Mouse (Mus musculus): ENCODE results near the gene 4930505A04Rik. TPM values are rescaled to one million over a fixed set of nuclear protein-coding genes. Genes with fewer than 3 reads are reported as not detected.
A peak's percentile ranks its signal among the peaks of the same experiment; 100 is the strongest.
"Not testable (repeated sequence)": the region's sequence is repeated elsewhere in the genome, so short reads cannot be mapped to it uniquely, and the experiment has no call there.

4930505A04Rik gene
- polyA plus RNA-seq, 1 experiment from 2014 or later: not detected

GRCm38 (mm10) chr11:30447561-30447960 is 24.1 kb downstream of the 4930505A04Rik start:
- H3K27ac ChIP-seq: no peak overlapping the region
- no peaks in the 10 kb centered on the region for H3K4me1 ChIP-seq
- H3K9me3 ChIP-seq: no peaks in the 10 kb centered on the region
- no peak overlapping the region for H3K9ac ChIP-seq
- no peaks in the 10 kb centered on the region for H3K27me3 ChIP-seq
- WGBS: 88% methylated on average over 1 of the region's 1 CpGs
- ATAC-seq (ENCODE audit: insufficient number of reproducible peaks, insufficient read depth, low FRiP score, low TSS enrichment, low read depth): no peak
- H3K4me2 ChIP-seq: no peak overlapping the region
- H3K36me3 ChIP-seq: no peaks in the 10 kb centered on the region
- no peak overlapping the region for H3K4me3 ChIP-seq

DNA sequence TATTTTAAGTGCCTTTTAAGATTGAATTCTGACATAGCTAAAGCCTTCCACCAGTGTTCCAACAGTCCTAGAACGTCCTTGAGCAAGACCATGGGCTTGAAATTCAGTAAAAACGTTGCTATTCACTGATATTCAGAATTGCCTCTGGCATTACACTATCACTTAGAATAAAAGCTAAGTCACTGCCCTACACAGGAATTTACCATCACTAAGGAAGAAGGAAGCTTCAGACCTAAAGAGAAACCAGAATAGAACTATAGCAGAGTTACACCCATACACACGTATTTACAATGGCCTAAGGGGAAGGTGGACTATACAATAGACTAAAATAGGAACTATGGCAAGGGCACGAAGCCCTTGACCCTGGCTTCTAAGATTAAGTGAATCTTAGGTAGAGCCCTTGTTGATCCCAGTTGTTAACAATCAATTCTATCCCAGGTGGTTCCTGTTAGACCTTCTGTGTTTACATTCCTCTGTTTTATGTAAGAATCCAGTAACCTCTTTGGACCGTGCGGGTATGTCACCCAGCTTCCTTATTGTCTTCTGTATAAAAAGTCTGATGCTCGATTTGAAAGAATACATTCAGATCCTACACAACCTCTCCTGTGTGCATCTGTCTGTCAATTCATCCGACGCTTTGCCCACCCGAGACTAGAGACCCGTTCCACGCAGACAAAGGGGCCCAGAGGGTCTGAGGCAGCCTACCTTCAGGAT is 27.3 kb downstream of the 4930505A04Rik start:
- not testable (repeated sequence) for H3K4me3 ChIP-seq; H3K4me1 ChIP-seq; H3K27me3 ChIP-seq; H3K9ac ChIP-seq; H3K36me3 ChIP-seq; H3K4me2 ChIP-seq; ATAC-seq (ENCODE audit: insufficient number of reproducible peaks, insufficient read depth, low FRiP score, low TSS enrichment, low read depth); H3K9me3 ChIP-seq; H3K27ac ChIP-seq
- 78% methylated on average over 12 of the region's 12 CpGs for WGBS

DNA sequence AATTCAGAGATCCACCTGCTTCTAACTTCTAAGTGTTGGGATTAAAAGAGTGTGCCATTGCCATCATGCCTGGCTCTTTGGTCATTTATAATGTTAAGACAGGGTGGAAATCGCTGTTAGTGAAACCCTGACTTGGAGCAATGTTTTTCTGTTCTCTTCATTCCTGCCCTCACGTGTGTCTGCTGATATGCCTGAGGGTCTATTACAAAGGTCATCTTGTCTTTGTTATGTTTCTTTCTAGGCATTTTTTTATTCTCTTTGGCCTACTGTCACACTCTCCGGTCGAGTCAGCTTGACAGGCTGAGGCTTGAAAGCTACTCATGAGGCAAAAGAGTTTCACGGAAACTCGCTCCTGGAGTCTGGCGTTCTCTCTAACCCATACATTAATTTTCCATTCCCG is 27.9 kb downstream of the 4930505A04Rik start:
- Histone ChIP-seq H3K27me3 (no peaks in the 10 kb centered on the region), H3K4me3 (no peak overlapping the region), H3K9ac (no peak overlapping the region), H3K4me1 (no peaks in the 10 kb centered on the region), H3K27ac (no peak overlapping the region), H3K36me3 (no peaks in the 10 kb centered on the region), H3K4me2 (no peak overlapping the region), H3K9me3 (no peaks in the 10 kb centered on the region)
- ATAC-seq (ENCODE audit: insufficient number of reproducible peaks, insufficient read depth, low FRiP score, low TSS enrichment, low read depth): no peak
- whole genome bisulfite sequencing: 76% methylated on average over 8 of the region's 8 CpGs

DNA sequence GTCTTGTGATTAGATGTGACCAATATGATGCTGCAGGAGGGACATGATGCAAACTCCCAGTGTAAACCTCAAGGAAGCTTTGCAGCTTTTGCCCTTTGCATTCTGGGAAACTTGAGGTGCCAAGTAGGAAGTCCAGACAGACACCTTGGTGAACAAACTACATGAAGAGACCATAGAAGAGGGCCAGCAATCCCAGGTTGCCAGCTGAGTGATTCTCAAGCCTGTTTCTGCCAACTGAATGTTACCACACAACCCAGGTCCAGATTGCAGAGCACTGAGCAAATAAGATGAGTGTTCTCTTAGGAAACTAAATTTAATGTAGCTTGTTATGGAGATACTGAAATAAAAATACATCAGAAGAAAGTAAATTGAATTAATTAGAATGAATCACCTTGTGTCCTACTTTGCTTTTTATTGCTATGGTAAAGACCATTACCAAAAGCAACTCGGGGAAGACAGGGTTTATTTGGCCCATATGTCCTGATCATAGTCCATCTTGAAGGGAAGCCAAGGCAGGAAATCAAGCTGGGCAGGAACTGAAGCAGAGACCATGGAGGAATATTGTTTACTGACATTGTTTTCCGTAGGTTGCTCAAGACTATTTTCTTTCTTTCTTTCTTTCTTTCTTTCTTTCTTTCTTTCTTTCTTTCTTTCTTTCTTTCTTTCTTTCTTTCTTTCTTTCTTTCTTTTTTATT is 38.2 kb downstream of the 4930505A04Rik start:
- ATAC-seq (ENCODE audit: insufficient number of reproducible peaks, insufficient read depth, low FRiP score, low TSS enrichment, low read depth): no peak
- no peak overlapping the region for H3K9ac ChIP-seq
- H3K4me1 ChIP-seq: no peaks in the 10 kb centered on the region
- H3K27me3 ChIP-seq: no peaks in the 10 kb centered on the region
- H3K4me2 ChIP-seq: no peak overlapping the region
- no peak overlapping the region for H3K4me3 ChIP-seq
- no peaks in the 10 kb centered on the region for H3K9me3 ChIP-seq
- H3K36me3 ChIP-seq: no peaks in the 10 kb centered on the region
- 76% methylated on average over 2 of the region's 2 CpGs for WGBS
- no peak overlapping the region for H3K27ac ChIP-seq

DNA sequence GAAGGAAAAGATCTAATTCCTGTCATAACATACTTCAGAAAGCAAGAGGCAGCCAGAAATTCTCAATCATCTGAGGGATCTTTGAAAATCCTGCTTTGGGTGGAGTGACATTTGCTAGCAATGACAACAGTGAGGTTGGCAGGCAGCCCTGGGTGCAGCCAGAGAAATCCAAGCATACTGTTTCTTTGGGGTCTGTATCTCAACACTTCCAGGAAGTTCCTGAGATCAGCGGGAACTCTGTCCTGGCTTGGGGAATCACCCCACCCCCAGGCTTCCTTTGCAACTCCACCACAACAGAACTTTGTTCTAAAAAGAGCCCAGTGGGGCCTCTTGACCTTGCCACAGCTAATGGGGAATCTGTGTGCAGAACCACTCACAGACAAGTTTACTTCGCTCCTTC is 66.0 kb downstream of the 4930505A04Rik start:
- H3K27ac ChIP-seq: 0 out of 2 replicates have a peak overlapping the region, but pooled peaks have one; percentile 4
- no peaks in the 10 kb centered on the region for H3K27me3 ChIP-seq
- H3K9me3 ChIP-seq: no peaks in the 10 kb centered on the region
- WGBS: 22% methylated on average over 2 of the region's 2 CpGs
- no peak overlapping the region for H3K4me2 ChIP-seq
- H3K36me3 ChIP-seq: no peaks in the 10 kb centered on the region
- no peak overlapping the region for H3K9ac ChIP-seq
- ATAC-seq (ENCODE audit: insufficient number of reproducible peaks, insufficient read depth, low FRiP score, low TSS enrichment, low read depth): no peak
- no peak overlapping the region for H3K4me3 ChIP-seq
- peaks cover 8% of the 10 kb centered on the region; the same call in 1 of the 2 replicates for H3K4me1 ChIP-seq

DNA sequence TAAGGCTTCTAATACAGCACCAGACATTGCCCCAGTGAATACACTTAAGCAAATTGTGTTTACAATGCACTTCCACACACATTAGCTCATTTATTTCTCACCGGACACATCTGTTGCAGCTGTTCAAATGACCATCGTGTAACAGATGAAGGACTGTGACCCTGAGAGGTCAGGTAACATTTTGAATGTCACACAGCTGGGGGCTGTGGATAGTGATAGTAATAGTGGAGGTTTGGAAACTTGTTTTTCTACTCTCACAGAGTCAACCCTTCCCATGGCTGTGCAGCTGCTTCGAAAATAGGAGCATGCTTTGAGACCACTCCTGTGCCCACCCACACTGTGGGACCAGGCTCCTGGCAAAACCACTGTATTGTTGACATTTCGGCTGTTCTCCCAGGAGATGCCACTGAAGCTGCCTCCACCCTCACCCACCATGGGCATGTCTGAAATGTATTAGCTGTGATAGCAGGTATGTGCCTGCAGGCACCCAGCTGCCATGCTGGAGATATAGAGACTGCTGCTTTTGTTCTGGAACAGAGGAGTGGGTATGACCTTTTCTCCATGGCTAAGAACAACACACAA is 66.9 kb downstream of the 4930505A04Rik start:
- WGBS: 20% methylated on average over 4 of the region's 4 CpGs

DNA sequence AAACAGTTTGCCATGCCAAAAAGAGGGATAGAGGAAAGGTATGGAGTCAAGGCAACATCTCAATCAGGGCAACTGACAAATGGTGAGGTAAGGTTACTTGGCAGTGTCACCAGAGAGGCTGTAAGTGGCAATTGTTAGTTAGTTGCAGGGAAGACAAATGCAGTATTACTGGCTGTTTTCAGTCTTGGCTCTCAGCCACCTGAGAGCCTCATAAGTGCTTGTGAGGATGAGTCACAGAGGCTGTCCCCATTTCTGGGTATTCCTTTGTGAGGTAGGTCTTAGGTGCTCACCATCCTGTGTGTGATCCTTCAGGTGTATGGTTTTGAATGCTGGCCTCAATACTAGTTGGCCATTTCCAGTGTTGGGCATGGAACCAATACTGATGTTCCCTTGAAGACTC is 77.3 kb downstream of the 4930505A04Rik start:
- ATAC-seq (ENCODE audit: insufficient number of reproducible peaks, insufficient read depth, low FRiP score, low TSS enrichment, low read depth): no peak
- no peaks in the 10 kb centered on the region for H3K4me1 ChIP-seq
- no peak overlapping the region for H3K27ac ChIP-seq
- H3K36me3 ChIP-seq: no peaks in the 10 kb centered on the region
- H3K4me3 ChIP-seq: no peak overlapping the region
- no peak overlapping the region for H3K4me2 ChIP-seq
- H3K9me3 ChIP-seq: no peaks in the 10 kb centered on the region
- H3K9ac ChIP-seq: no peak overlapping the region
- H3K27me3 ChIP-seq: no peaks in the 10 kb centered on the region

More for the DNA sequence above, 66.9 kb downstream of the 4930505A04Rik start:
- no peaks in the 10 kb centered on the region for H3K36me3 ChIP-seq
- H3K9me3 ChIP-seq: no peaks in the 10 kb centered on the region
- peaks cover 8% of the 10 kb centered on the region; the same call in 1 of the 2 replicates for H3K4me1 ChIP-seq
- no peaks in the 10 kb centered on the region for H3K27me3 ChIP-seq
- 0 out of 2 replicates have a peak overlapping the region, but pooled peaks have one; percentile 4 for H3K27ac ChIP-seq
- H3K4me3 ChIP-seq: no peak overlapping the region
- H3K9ac ChIP-seq: no peak overlapping the region
- H3K4me2 ChIP-seq: no peak overlapping the region
- ATAC-seq (ENCODE audit: insufficient number of reproducible peaks, insufficient read depth, low FRiP score, low TSS enrichment, low read depth): peak; percentile 43; the same call in 1 of the 2 replicates

DNA sequence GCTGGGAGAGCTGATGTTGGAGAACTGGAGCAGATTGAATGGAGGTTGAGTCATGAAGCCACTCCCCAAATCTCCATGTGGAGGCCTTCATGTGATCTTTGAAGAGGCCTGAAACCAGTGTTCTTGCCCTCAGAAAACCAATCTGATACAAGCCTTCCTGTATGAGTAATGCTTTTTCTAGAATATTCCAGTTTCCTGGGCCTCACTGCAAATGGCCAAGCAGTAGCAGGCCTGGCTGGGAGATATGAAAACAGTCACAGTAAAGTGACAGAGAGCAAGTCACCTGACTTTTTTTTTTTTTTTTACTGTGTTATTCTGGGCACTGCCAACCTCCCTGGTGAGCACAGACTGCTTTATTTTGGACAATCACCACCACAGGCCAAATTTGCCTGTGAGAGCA is 88.6 kb downstream of the 4930505A04Rik start:
- Histone ChIP-seq H3K27me3 (no peaks in the 10 kb centered on the region), H3K9ac (no peak overlapping the region), H3K4me2 (no peak overlapping the region), H3K36me3 (no peaks in the 10 kb centered on the region), H3K9me3 (no peaks in the 10 kb centered on the region), H3K27ac (no peak overlapping the region), H3K4me1 (no peaks in the 10 kb centered on the region), H3K4me3 (no peak overlapping the region)
- ATAC-seq (ENCODE audit: insufficient number of reproducible peaks, insufficient read depth, low FRiP score, low TSS enrichment, low read depth): no peak

Other genes starting within 250 kb of the 4930505A04Rik start
- 80.9 and 91.1 TPM in 2 replicates for gene Sptbn1, start 203.7 kb downstream of the 4930505A04Rik start, polyA plus RNA-seq (2015; fragmentation: Nextera tagmentation; extraction: Ambion mirVana)
- gene Acyp2, start 177.8 kb upstream of the 4930505A04Rik start, polyA plus RNA-seq (2015; fragmentation: Nextera tagmentation; extraction: Ambion mirVana): 6.1 and 8.0 TPM in 2 replicates

Data from embryonic facial prominence, embryonic 13.5 days (tissue).